Mouse (Mus musculus) ES-E14 (cell line): Measurements from ENCODE around the gene Cmpk1.

ENCODE experiments used
- HCFC1 ChIP-seq: IDR thresholded peaks from 2 replicates; pipeline ENCODE4 v1.6.1; 2012; ENCODE audit warnings: low read length, inconsistent platforms, borderline replicate concordance; ENCODE audit not compliant: insufficient read depth
- MAFK ChIP-seq: IDR thresholded peaks from 2 replicates; pipeline ENCODE4 v1.6.1; 2014; ENCODE audit warnings: mild to moderate bottlenecking, low read depth, low read length, inconsistent platforms; ENCODE audit not compliant: insufficient read depth
- ZC3H11A ChIP-seq: IDR thresholded peaks from 2 replicates; pipeline ENCODE4 v1.6.1; 2012; ENCODE audit warnings: low read depth, mild to moderate bottlenecking, inconsistent platforms, low read length, borderline replicate concordance

- TF ChIP-seq MAFK, result no peak
- no peak for TF ChIP-seq ZC3H11A
- no peak for TF ChIP-seq HCFC1
Measured at GRCm38 (mm10) chr4:114947852-114948481, 39.1 kb downstream of the Cmpk1 start.
